8 mouse cellular contexts compared by ENCODE assay signal in genomic region chr9:86583740-86584139, GRCm38 (mm10). TPM values are rescaled to one million over a fixed set of nuclear protein-coding genes. Genes with fewer than 3 reads are reported as not detected.
DNase-seq lines count a peak whose midpoint lies in the region; ATAC-seq lines count a peak whose summit lies in the region.

No protein-coding gene starts in this region.

- H3K36me3 ChIP-seq in kidney, embryonic 14.5 days (ENCODE audit: control insufficient read depth, insufficient read depth, low read length): no peaks in the 10 kb centered on the region
- no peaks in the 10 kb centered on the region for H3K36me3 ChIP-seq in liver, embryonic 11.5 days (ENCODE audit: control insufficient read depth, insufficient read depth, low read length)
- H3K36me3 ChIP-seq in splenic B cell, adult 2 months (ENCODE audit: control insufficient read depth, insufficient read depth, low read length, poor library complexity, severe bottlenecking): no peaks in the 10 kb centered on the region

- no peak overlapping the region for H3K27ac ChIP-seq in kidney, embryonic 14.5 days (ENCODE audit: low read depth, low read length)
- no peak overlapping the region for H3K27ac ChIP-seq in liver, embryonic 11.5 days (ENCODE audit: low read depth, low read length)

- no peaks in the 10 kb centered on the region for H3K27me3 ChIP-seq in kidney, embryonic 14.5 days (ENCODE audit: control insufficient read depth, insufficient read depth, low read length)
- H3K27me3 ChIP-seq in liver, embryonic 11.5 days (replicated peaks; ENCODE audit: control insufficient read depth, insufficient read depth, low read length): no peaks in the 10 kb centered on the region
- H3K27me3 ChIP-seq in splenic B cell, adult 2 months (ENCODE audit: control insufficient read depth, insufficient read depth, low read length, poor library complexity, severe bottlenecking): no peaks in the 10 kb centered on the region

- peak; percentile 82 for ATAC-seq in kidney, embryonic 14.5 days (ENCODE audit: low FRiP score, low TSS enrichment)
- ATAC-seq in liver, embryonic 11.5 days (replicated peaks; ENCODE audit: low FRiP score): peak; percentile 51; the same call in 1 of the 2 replicates

- H3K9me3 ChIP-seq in kidney, embryonic 14.5 days (ENCODE audit: control insufficient read depth, low read length): no peaks in the 10 kb centered on the region
- no peaks in the 10 kb centered on the region for H3K9me3 ChIP-seq in liver, embryonic 11.5 days (ENCODE audit: control insufficient read depth, low read length)

- H3K9ac ChIP-seq in kidney, embryonic 14.5 days (ENCODE audit: low read depth, low read length): no peak overlapping the region
- no peak overlapping the region for H3K9ac ChIP-seq in liver, embryonic 11.5 days (ENCODE audit: low read depth, low read length)

- WGBS in kidney, embryonic 14.5 days: 57% methylated on average over 3 of the region's 3 CpGs
- 45% methylated on average over 3 of the region's 3 CpGs for WGBS in liver, embryonic 11.5 days

- H3K4me3 ChIP-seq in kidney, embryonic 14.5 days (ENCODE audit: low read length): no peak overlapping the region
- H3K4me3 ChIP-seq in liver, embryonic 11.5 days (ENCODE audit: low read depth, low read length): no peak overlapping the region

- DNase-seq in B cell, adult 2 months: peak; percentile 78 to 80
- peak; percentile 75 to 94 for DNase-seq in adrenal gland, adult (ENCODE audit: inconsistent age in 2 of 2, low spot score in 1 of 2)
- DNase-seq in embryo, embryonic 10 days (ENCODE audit: low spot score): peak; percentile 80
- DNase-seq in gastrocnemius, postnatal 25 days: peak; percentile 30
- DNase-seq in liver, embryonic 11.5 days (ENCODE audit: low spot score): peak; percentile 46
- DNase-seq in neural tube, embryonic 10.5 days (ENCODE audit: extremely low spot score, low spot score): peak; percentile 67
- peak; percentile 84 for DNase-seq in splenic B cell, adult 2 months (ENCODE audit: low read depth, low spot score)

- H3K4me1 ChIP-seq in kidney, embryonic 14.5 days (ENCODE audit: control insufficient read depth, insufficient read depth, low read length): no peaks in the 10 kb centered on the region
- no peaks in the 10 kb centered on the region; the same call in 1 of the 2 replicates for H3K4me1 ChIP-seq in liver, embryonic 11.5 days (replicated peaks; ENCODE audit: control insufficient read depth, insufficient read depth, low read length)

- H3K4me2 ChIP-seq in kidney, embryonic 14.5 days (replicated peaks; ENCODE audit: low read depth, low read length): no peak overlapping the region
- H3K4me2 ChIP-seq in liver, embryonic 11.5 days: no peak overlapping the region

RNA-seq across cellular contexts. Expression of gene Rwdd2a, which starts 11.9 kb away (rescaled TPM):
- under 1 TPM; 0.26 to 0.27 TPM for total RNA-seq in gastrocnemius, postnatal 25 days (2021)
- 2.5 and 3.3 TPM in 2 replicates for polyA plus RNA-seq in kidney, embryonic 14.5 days (2014; fragmentation: Nextera tagmentation; extraction: Ambion mirVana)
- 2.4 and 2.5 TPM in 2 replicates for polyA plus RNA-seq in liver, embryonic 11.5 days (2014; fragmentation: Nextera tagmentation; extraction: Ambion mirVana)

RNA-seq across cellular contexts. Expression of gene Pgm3, which starts 12.1 kb away (rescaled TPM):
- 1 to 10 TPM; 4.2 to 5.0 TPM for total RNA-seq in gastrocnemius, postnatal 25 days (2021)
- polyA plus RNA-seq in kidney, embryonic 14.5 days (2014; fragmentation: Nextera tagmentation; extraction: Ambion mirVana): 27.5 and 37.3 TPM in 2 replicates
- 25.9 and 28.3 TPM in 2 replicates for polyA plus RNA-seq in liver, embryonic 11.5 days (2014; fragmentation: Nextera tagmentation; extraction: Ambion mirVana)

Comparison
In these comparisons a context has a peak if more than half of its experiments do, and no peak if none do; other contexts are left out.
1. DNase-seq: peak in every context shown above with its lines; median percentile 84 in adrenal gland, adult; 84 in splenic B cell, adult 2 months; 80 in embryo, embryonic 10 days; 79 in B cell, adult 2 months; 67 in neural tube, embryonic 10.5 days; 46 in liver, embryonic 11.5 days; 30 in gastrocnemius, postnatal 25 days.